Comparison of ENCODE assay signal across 8 mouse cellular contexts in the genomic region with DNA sequence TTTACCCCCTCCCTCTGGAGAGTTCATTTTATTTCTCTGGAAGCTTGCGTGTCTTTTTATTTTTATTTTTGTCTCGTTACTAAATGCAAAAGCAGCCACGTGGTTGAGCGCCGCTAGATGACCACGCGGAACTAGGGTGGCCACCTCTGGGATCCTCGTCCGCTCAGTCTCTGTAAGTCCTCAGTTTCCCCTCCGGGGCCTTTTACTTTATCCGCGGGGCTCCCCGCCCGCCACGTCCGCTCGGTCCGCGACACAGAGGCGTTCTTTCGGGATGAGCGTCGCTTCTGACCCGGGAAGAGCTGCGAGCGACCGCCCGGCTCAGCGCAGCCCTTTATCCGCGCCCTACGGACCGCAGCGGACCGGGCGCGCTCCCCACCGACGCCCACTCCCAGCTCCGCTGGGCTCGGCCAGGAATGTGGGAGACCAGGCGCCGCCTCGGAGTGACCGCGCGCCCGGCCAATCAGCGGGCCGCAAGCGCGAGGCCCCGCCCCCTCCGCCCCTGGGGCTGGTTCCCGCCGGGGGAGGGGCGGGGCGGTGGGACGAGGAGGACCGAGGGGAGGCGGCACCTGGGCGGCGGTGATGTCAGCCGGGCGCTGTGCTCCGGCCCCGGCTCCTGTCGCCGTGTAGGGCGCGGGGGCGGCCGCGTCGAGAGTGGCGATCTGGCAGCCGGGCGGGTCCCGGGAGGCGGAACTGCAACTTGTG. TPM values are rescaled to one million over a fixed set of nuclear protein-coding genes. Genes with fewer than 3 reads are reported as not detected.
DNase-seq lines count a peak whose midpoint lies in the region; ATAC-seq and TF ChIP-seq lines count a peak whose summit lies in the region.

A gene (plus strand): TSS at position 530 of the 702 bp plus-strand sequence.

- H3K36me3 ChIP-seq in ES-E14 (ENCODE audit: control insufficient read depth, insufficient read depth, low read length, poor library complexity, severe bottlenecking): no peaks in the 10 kb centered on the region
- H3K36me3 ChIP-seq in forebrain, embryonic 14.5 days (ENCODE audit: control insufficient read depth, insufficient read depth, low read length): no peaks in the 10 kb centered on the region
- H3K36me3 ChIP-seq in liver, embryonic 16.5 days (ENCODE audit: control insufficient read depth, insufficient read depth): no peaks in the 10 kb centered on the region
- H3K36me3 ChIP-seq in neural tube, embryonic 12.5 days: no peaks in the 10 kb centered on the region
- no peaks in the 10 kb centered on the region for H3K36me3 ChIP-seq in stomach, postnatal 0 days (ENCODE audit: control insufficient read depth, insufficient read depth, low read length)

- peak; percentile 84 for DNase-seq in ES-E14 (ENCODE audit: low read depth, low spot score)
- DNase-seq in cerebellum, adult 11 months: peak; percentile 81
- DNase-seq in forebrain, embryonic 14.5 days (ENCODE audit: low spot score): peak; percentile 94
- DNase-seq in heart, postnatal 10 days: peak; percentile 97
- peak; percentile 74 for DNase-seq in large intestine, adult 2 months (ENCODE audit: low read depth, low spot score)
- peak; percentile 97 for DNase-seq in stomach, postnatal 0 days (ENCODE audit: low spot score)

- in situ Hi-C loops in ES-E14 (cut with MboI; ENCODE audit: low sequenced_read_pairs in 2 of 2, unreplicated experiment in 2 of 2): no loop called here

- no peaks in the 10 kb centered on the region for H3K9me3 ChIP-seq in ES-E14 (ENCODE audit: control insufficient read depth, insufficient read depth, low read depth, low read length)
- H3K9me3 ChIP-seq in forebrain, embryonic 14.5 days (replicated peaks; ENCODE audit: control insufficient read depth, low read length): no peaks in the 10 kb centered on the region
- H3K9me3 ChIP-seq in liver, embryonic 16.5 days (replicated peaks; ENCODE audit: control insufficient read depth, low read length): no peaks in the 10 kb centered on the region
- H3K9me3 ChIP-seq in neural tube, embryonic 12.5 days: no peaks in the 10 kb centered on the region
- no peaks in the 10 kb centered on the region for H3K9me3 ChIP-seq in stomach, postnatal 0 days (ENCODE audit: control insufficient read depth, low read length)

- under 1% methylated on average over 73 of the region's 80 CpGs for WGBS in forebrain, embryonic 14.5 days
- WGBS in large intestine, adult 2 months: under 1% methylated on average over 80 of the region's 80 CpGs
- WGBS in liver, embryonic 16.5 days (ENCODE audit: insufficient replicate concordance): under 1% methylated on average over 74 of the region's 80 CpGs
- WGBS in neural tube, embryonic 12.5 days: under 1% methylated on average over 79 of the region's 80 CpGs
- whole genome bisulfite sequencing in stomach, postnatal 0 days: 1% methylated on average over 63 of the region's 80 CpGs

- peak within 1 kb of the TSS; percentile 92 for H3K9ac ChIP-seq in ES-E14 (ENCODE audit: insufficient read depth, low read depth, low read length, poor library complexity, severe bottlenecking)
- H3K9ac ChIP-seq in forebrain, embryonic 14.5 days (ENCODE audit: low read length): peak within 1 kb of the TSS; percentile 75
- H3K9ac ChIP-seq in liver, embryonic 16.5 days (ENCODE audit: low read depth, low read length): peak within 1 kb of the TSS; percentile 74
- H3K9ac ChIP-seq in neural tube, embryonic 12.5 days: peak within 1 kb of the TSS; percentile 68
- peak within 1 kb of the TSS; percentile 93 for H3K9ac ChIP-seq in stomach, postnatal 0 days (ENCODE audit: low read length)

- intact Hi-C loops in heart, postnatal 10 days (cut with DNase I): loop anchor here (2.0 kb wide), 1 partner anchor 23 kb away; no protein-coding TSS in a partner anchor

- no peak; the same call in 1 of the 2 replicates for TF ChIP-seq CTCF in stomach, postnatal 0 days (IDR thresholded peaks at IDR 0.05; ENCODE audit: low read depth)

- peak within 1 kb of the TSS; percentile 64; the same call in 1 of the 2 replicates for H3K27ac ChIP-seq in ES-E14 (ENCODE audit: insufficient read depth, low read depth, low read length, poor library complexity, severe bottlenecking)
- no peak within 1 kb of the TSS; the same call in 1 of the 2 replicates for H3K27ac ChIP-seq in forebrain, embryonic 14.5 days (ENCODE audit: low read depth, low read length)
- peak within 1 kb of the TSS; percentile 73 for H3K27ac ChIP-seq in liver, embryonic 16.5 days (ENCODE audit: low read length)
- H3K27ac ChIP-seq in neural tube, embryonic 12.5 days: no peak within 1 kb of the TSS
- H3K27ac ChIP-seq in stomach, postnatal 0 days (replicated peaks): peak within 1 kb of the TSS; percentile 93

- no peak for TF ChIP-seq EP300 in stomach, postnatal 0 days (optimal IDR thresholded peaks at IDR 0.05)

- H3K4me2 ChIP-seq in forebrain, embryonic 14.5 days (ENCODE audit: low read length): peak within 1 kb of the TSS; percentile 84
- peak within 1 kb of the TSS; percentile 86 for H3K4me2 ChIP-seq in liver, embryonic 16.5 days (ENCODE audit: low read depth, low read length)
- peak within 1 kb of the TSS; percentile 80 for H3K4me2 ChIP-seq in neural tube, embryonic 12.5 days (replicated peaks)
- H3K4me2 ChIP-seq in stomach, postnatal 0 days (replicated peaks; ENCODE audit: low read depth): peak within 1 kb of the TSS; percentile 83

- peak; percentile 98 for ATAC-seq in forebrain, embryonic 14.5 days
- peak; percentile 95 for ATAC-seq in liver, embryonic 16.5 days (ENCODE audit: low read depth)
- ATAC-seq in neural tube, embryonic 12.5 days (ENCODE audit: low FRiP score, low read depth): peak; percentile 96
- peak; percentile 95 for ATAC-seq in stomach, postnatal 0 days (ENCODE audit: low FRiP score, low TSS enrichment)

- H3K27me3 ChIP-seq in forebrain, embryonic 14.5 days (replicated peaks; ENCODE audit: control insufficient read depth, insufficient read depth, low read length): no peaks in the 10 kb centered on the region; the same call in 1 of the 2 replicates
- H3K27me3 ChIP-seq in liver, embryonic 16.5 days (ENCODE audit: control insufficient read depth, insufficient read depth, low read depth, low read length): no peaks in the 10 kb centered on the region
- peaks cover 23% of the 10 kb centered on the region; the same call in 1 of the 2 replicates for H3K27me3 ChIP-seq in neural tube, embryonic 12.5 days (replicated peaks)
- H3K27me3 ChIP-seq in stomach, postnatal 0 days (ENCODE audit: control insufficient read depth, insufficient read depth, low read length): no peaks in the 10 kb centered on the region

- peak within 1 kb of the TSS; percentile 88 to 99 for H3K4me3 ChIP-seq in ES-E14 (ENCODE audit: insufficient read depth in 1 of 2, low read depth in 1 of 2, low read length in 2 of 2, poor library complexity in 1 of 2, severe bottlenecking in 1 of 2)
- H3K4me3 ChIP-seq in forebrain, embryonic 14.5 days (ENCODE audit: low read depth, low read length): peak within 1 kb of the TSS; percentile 70
- peak within 1 kb of the TSS; percentile 73 for H3K4me3 ChIP-seq in liver, embryonic 16.5 days (ENCODE audit: low read depth, low read length)
- H3K4me3 ChIP-seq in neural tube, embryonic 12.5 days: peak within 1 kb of the TSS; percentile 64
- peak within 1 kb of the TSS; percentile 82 for H3K4me3 ChIP-seq in stomach, postnatal 0 days (ENCODE audit: low read depth, low read length)

- peaks cover 3 to 4% of the 10 kb centered on the region in 2 experiments; a peak in 3 of 4 replicates for H3K4me1 ChIP-seq in ES-E14 (ENCODE audit: control insufficient read depth in 2 of 2, insufficient read depth in 2 of 2, low read length in 2 of 2, poor library complexity in 1 of 2)
- H3K4me1 ChIP-seq in forebrain, embryonic 14.5 days (ENCODE audit: control insufficient read depth, insufficient read depth, low read length): peaks cover 2% of the 10 kb centered on the region; the same call in 1 of the 2 replicates
- peaks cover 2% of the 10 kb centered on the region for H3K4me1 ChIP-seq in liver, embryonic 16.5 days (ENCODE audit: control insufficient read depth, low read depth, low read length)
- H3K4me1 ChIP-seq in neural tube, embryonic 12.5 days: no peaks in the 10 kb centered on the region
- H3K4me1 ChIP-seq in stomach, postnatal 0 days (replicated peaks; ENCODE audit: control insufficient read depth, insufficient read depth): no peaks in the 10 kb centered on the region

TF ChIP-seq in ES-E14, 5 proteins besides CTCF, POLR2A, EP300 and RAD21:
- TF ChIP-seq CHD2 (IDR thresholded peaks at IDR 0.05; ENCODE audit: low read depth, low read length) (no peak), ZNF384 (IDR thresholded peaks at IDR 0.05; ENCODE audit: low read depth, low read length) (no peak), MAFK (IDR thresholded peaks at IDR 0.05; ENCODE audit: insufficient read depth, low read depth, low read length) (no peak), HCFC1 (IDR thresholded peaks at IDR 0.05; ENCODE audit: borderline replicate concordance, insufficient read depth, low read length) (peak; percentile 71), ZC3H11A (IDR thresholded peaks at IDR 0.05; ENCODE audit: borderline replicate concordance, low read depth, low read length) (no peak)

RNA-seq across cellular contexts. Expression of the gene that starts here (rescaled TPM):
- total RNA-seq in ES-E14 (2012; rRNA removed): 30.1 and 39.9 TPM in 2 replicates
- 10.9 and 15.9 TPM in 2 replicates for polyA plus RNA-seq in forebrain, embryonic 14.5 days (2014; fragmentation: Nextera tagmentation; extraction: Ambion mirVana)
- total RNA-seq in heart, postnatal 10 days (2021): 100 to 1,000 TPM in 1 of 2 experiments, 10 to 100 TPM in 1; 78.5 to 106 TPM
- 5.0 and 7.8 TPM in 2 replicates for polyA plus RNA-seq in large intestine, adult 2 months (2012; rRNA removed)
- polyA plus RNA-seq in liver, embryonic 16.5 days (2015; fragmentation: Nextera tagmentation; extraction: Ambion mirVana): 12.9 and 14.4 TPM in 2 replicates
- 21.1 and 22.5 TPM in 2 replicates for polyA plus RNA-seq in neural tube, embryonic 12.5 days (2016; fragmentation: Nextera tagmentation; extraction: Ambion mirVana)
- 26.1 and 29.8 TPM in 2 replicates for polyA plus RNA-seq in stomach, postnatal 0 days (2015; fragmentation: Nextera tagmentation; extraction: Ambion mirVana)

Comparison
In these comparisons a context has a peak if more than half of its experiments do, and no peak if none do; other contexts are left out.
1. H3K27ac ChIP-seq: peak in ES-E14 (single experiment), liver, embryonic 16.5 days (single experiment) and stomach, postnatal 0 days (single experiment); none in forebrain, embryonic 14.5 days (single experiment) and neural tube, embryonic 12.5 days (single experiment).
2. Peak in every context shown above with its lines, with median percentiles within 50 percentile points of each other: DNase-seq, H3K4me3 ChIP-seq, H3K9ac ChIP-seq, ATAC-seq and H3K4me2 ChIP-seq.